Mouse (Mus musculus): ENCODE measurements at regions not wholly inside any gene's neighbourhood (a gene's known extent, or its start where the extent isn't known, plus 50 kb on each side); places are given as distances from the start of the nearest gene placed in this dataset.

- DNase-seq = no peak
Measured at GRCm38 (mm10) chr16:15052389-15052923, 146.1 kb downstream of the Efcab1 start.

DNA sequence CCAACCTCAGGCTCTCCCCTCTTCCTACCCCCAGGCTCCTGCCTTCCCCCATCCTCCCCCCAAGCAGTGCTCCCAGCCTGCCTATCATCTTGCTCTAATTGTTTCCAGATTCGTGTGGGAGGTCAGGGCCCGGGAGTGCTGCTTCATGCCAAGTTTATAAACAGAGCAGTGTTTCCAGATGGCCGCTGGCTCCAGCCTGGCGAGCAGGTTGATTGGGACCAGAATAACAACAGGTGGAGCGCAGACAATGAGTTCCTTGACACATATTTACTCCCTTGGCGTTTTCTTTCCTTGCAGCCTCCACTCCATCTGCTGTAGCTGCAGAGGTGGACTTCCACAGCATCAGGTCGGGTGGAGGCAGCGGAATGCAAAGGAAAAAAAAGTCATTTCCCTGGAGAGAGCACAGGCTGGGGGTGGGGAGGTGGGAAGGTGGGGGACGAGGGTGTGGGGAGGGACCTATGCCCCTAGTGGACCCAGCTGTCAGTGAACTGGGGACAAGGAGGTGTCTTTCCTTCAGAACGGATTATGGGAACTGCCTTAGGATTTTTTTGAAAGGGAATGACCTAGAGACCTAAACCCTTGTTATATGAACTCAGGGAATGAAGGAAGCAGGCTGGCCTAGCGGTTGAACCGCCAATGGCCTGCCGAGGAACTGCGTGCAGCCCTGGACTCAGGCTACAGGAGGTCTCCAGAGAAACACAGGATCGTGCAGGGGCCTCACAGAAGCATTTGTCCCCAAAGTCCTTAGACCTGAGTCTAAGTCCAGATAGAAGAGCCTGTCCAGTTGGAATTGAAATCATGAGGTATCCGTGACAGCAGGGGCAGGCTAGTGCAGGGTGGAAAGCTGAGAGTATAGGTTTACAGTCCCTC is 146.8 kb downstream of the Efcab1 start:
- DNase-seq = peak; percentile 62

GRCm38 (mm10) chr16:15053840-15054239 is 147.4 kb downstream of the Efcab1 start:
- no peak for DNase-seq

DNA sequence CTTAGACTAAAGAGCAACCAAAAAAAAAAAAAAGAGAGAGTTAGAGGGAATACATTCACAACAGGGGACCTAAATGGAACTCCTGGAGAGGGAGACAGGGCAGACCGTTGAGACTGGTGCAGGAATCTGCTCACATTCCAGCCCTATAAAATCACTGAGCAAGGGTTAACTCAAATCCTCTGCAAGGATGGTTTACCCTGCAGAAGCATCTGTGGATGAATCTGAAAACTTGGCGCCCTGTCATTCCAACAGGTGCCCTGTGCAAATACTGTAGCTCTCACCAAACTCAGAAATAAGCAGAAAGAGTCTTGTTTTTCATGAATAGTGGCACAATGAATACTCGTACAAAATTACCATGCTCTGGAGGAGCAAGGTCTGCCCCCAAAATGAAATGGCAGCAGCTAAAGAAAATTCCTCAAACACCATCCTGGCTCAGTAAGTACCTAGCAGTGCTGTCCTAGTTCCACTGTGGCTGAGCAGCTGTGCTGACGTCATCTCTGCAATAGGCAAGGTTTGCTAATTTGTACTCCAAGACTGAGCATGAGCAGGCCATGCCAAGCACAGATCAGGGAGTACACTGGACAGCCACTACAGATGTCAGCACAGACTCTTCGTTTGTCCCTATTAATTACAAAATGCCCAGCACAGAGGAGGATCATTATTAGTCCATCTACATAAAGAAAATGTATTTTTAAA is 148.0 kb downstream of the Efcab1 start:
- no peak for DNase-seq

DNA sequence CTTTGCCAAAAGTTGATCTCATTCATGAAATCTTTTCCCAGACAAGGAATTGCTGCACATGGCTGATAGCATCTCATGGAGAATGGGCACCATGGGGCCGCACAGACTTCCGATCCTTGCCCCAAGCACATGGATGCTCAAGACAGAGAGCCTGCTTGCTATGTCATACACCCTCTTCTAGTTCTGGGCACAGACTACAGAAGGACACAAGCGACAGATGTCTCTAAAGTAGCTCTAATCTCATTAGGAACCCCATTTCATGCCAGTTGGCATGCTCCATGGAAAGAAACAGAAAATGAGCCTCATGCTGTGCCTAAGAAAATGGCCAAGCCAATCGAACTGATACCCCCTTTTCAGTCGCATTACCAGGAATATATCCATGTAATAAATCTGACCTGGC is 149.3 kb downstream of the Efcab1 start:
- peak; percentile 25 for DNase-seq

DNA sequence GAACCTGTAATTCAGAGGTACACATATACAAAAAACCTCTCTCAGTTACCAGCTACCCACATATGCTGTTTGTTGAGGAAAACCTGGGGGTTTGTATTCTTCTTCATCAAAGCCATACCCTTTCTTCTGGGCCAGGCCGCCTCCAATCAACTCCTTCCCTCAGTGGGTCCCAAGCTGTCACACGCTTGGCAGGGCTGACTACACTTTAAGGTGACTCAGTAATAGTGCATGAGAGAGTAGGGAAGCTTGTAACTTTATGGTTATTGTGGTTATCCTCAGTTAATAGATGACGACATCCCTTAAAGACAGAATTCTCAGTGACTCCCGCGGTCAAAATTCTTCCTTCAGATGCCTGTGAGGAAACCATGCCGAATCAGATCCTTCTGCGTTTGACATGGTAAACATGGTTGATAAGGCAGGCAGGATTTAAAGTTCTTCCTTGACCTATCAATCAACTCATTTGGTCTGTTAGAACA is 164.1 kb downstream of the Efcab1 start:
- no peak for DNase-seq

- no peak for DNase-seq
Measured at GRCm38 (mm10) chr16:15074407-15074806, 168.0 kb downstream of the Efcab1 start.

DNA sequence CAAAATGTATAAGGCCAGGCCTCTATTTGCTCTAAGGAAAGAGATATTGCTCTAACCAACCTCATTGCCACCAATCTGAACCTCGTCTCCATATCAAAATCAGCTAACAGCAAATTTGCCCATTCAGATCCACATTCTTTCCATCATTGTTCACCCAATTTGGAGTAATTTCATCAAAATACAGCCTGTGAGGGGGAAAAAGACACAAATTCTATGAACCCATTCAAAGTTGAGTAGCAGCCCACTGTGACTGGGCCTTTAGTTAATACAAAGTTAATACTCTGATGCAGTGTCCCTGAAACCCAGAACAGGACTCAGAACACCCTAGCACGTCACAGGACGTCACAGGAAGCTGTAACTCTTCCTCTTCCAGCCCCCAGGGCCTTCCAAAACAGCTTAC is 177.3 kb downstream of the Efcab1 start:
- DNase-seq = no peak

- DNase-seq = no peak
Measured at GRCm38 (mm10) chr16:15084147-15084752, 177.8 kb downstream of the Efcab1 start.

DNA sequence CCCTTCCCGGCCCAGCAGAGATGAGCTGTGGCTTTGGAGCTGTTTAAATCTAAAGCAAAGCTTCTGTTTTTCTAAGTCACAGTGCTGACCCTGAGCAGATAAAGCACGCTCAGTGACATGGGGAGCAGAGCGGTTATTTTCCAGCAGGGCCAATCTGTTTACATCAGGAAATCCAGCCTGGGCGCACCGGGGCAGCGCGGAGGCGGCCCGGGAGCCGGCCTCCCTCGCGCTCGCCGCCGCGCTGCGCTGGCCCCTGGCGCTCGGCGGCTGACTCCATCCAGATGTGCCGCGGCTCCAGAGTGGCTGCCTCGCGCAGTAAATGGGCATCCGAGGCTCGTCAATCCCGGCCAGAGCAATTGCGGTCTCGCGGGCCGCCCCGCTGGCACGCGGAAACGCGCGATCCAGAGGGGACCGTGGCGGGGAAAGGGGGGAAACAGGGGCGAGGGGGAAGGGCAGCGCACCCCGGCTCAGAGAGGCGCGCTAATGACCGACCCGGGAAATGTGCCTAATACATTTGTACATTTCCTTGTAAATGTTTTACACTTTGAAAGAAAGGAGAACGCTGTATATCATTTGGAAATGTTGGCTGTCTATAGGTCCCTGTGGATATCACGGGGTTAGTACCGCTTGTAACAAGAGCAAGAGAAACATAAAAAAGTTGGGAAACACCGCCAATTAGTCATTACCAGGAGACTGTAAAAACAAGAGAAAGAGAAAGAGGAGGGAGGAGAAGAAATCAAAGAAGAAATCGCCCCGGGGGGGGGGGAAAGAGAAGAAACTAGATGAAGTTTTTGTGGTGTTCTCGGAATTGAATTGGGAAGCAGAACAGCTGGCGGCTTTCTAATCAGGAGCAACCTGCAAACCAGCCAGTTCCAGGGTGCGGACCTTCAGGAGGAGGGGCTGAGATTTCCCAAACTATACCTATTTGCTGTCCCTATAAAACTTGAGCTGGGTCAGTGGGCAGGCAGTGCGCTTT is 178.6 kb downstream of the Efcab1 start:
- peak; percentile 52 for DNase-seq

DNA sequence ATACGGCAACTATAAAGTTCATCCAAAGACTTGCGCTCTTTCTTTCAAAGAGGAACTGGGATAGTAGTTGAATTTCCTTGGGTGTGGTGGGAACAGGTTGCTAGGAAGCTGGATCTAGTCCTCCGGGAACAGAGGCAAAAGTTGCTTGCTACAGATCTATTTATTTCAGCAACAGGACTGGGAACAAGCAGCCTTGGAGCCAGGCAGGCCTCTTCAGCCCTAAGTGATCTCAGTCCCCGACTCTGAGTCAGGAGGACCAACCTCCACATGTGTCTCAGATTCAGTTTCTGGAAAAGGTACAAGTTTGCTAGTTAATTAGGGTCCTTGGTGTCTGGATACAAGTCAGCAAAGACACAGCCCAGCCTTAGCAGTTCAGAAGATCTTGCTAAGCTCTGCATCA is 180.2 kb downstream of the Efcab1 start:
- DNase-seq = no peak

DNA sequence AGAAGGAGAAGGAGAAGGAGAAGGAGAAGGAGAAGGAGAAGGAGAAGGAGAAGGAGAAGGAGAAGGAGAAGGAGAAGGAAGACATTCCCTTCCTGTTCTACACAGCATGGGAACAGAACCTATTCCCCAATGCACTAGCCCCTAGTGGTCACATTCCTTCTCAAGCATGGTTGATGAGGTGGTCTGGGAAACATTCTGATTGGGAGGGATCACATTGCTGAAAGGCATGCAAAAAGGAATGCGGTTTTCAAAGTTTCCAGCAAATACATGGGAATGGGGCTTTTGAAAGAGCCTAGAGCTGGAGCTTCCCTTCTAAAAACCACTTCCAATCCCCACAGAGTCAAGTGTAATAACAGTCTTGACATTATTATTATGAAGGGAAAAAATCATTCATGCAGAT is 197.5 kb downstream of the Efcab1 start:
- DNase-seq = peak; percentile 5

DNA sequence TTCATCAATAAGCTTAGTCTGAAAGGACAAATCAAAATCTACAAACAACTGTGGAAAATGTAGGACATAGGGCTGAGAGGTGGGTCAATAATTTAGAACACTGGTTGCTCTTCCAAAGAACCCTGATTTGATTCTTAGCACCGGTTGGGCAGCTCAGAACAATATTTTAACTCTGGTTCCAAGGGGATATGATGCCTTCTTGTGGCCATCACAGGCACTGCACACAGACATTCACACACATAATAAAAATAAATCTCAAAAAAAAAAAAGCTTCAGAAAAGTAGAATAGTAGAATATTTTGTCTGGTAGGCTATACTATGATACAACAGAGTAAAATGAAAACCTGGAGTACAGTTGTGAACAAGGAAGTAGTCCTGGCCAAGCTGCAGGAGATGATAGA is 200.8 kb downstream of the Efcab1 start:
- DNase-seq = no peak

DNA sequence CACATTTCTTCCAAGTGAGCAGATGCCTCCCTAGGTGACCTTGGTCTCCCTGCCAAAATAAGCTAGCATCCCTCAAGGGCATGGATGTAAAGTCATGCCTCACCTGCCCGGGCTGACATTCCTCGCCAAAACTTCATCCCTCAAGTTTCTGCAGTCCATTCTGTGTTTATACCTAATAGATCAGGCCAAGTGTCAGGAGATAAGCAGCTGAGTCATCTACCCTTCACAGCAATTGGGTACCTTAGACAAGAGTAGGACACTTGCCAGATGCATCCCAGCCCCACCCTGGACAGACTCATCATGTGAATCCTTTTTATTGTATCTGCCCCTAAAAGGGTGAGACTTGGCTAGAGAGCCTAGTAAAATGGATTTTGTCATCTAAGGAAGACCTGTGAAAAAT is 204.1 kb upstream of the Gm21897 start:
- DNase-seq = no peak

GRCm38 (mm10) chr16:15113989-15114556 is 203.2 kb upstream of the Gm21897 start:
- DNase-seq = peak; percentile 7

GRCm38 (mm10) chr16:15114574-15115230 is 202.6 kb upstream of the Gm21897 start:
- no peak for DNase-seq

DNA sequence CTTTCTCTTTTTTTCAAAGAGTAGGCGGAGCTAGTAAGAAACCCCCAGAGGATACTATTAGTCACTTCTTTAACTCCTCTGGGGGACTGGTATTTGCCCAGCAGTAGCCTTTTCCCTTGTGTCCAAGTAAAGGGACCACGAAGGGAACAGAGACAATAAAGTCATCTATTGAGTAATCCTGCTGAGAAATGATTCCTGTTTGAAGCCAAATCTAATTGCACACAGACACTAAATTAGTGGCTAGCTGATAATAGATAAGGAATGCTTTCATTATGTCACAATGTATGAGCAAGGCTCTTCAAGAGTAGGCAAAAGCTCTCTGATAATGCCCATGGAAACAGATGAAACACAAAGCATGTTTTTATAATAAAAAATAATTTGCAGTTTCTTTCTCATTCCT is 201.9 kb upstream of the Gm21897 start:
- no peak for DNase-seq

DNA sequence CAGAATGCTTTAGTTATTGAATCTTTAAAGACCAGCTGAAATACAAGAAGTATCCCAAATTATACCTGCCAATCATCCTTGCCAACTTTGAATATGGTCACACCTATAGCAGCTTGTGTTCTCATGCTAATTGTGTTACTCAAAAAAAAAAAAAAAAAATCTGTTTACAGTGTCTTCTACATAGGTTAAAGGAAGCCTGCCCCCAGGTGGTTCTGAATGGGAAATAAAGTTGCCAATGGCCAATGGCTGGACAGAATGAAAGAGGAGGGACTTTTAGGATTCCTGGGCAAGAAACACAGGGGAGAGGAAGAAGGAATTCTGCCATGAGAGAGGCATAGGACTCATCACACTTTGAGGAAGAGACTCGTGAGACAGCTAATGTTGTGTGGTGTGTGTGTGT is 197.5 kb upstream of the Gm21897 start:
- peak; percentile 55 for DNase-seq

DNA sequence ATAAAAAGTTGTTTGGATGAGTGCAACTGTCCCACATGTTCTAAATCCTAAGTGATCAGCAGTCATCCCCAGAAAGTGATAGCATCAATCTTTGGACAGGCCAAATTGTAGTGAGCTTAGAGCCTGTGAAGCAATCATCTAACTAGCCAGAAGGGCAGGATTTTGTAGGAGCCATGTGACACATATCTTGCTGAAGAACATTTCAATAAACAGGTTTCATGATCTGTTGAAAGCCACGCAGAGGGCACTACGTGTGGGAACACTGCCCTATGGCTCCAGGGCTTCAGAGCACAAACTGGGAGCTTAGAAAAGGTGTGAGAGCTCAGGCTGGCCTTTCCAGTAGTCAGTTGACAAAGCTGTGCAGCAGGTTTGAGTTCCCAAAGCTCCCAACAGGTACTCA is 188.3 kb upstream of the Gm21897 start:
- DNase-seq = no peak

- DNase-seq = peak; percentile 7
Measured at GRCm38 (mm10) chr16:15129806-15130205, 187.5 kb upstream of the Gm21897 start.

GRCm38 (mm10) chr16:15157852-15158251 is 159.4 kb upstream of the Gm21897 start:
- no peak for DNase-seq
